Mouse (Mus musculus): ENCODE measurements around the gene Ccdc85c.
A peak's percentile ranks its signal among the peaks of the same experiment; 100 is the strongest.

GRCm38 (mm10) chr12:108274661-108275507 is at the start of gene Ccdc85c:
- TF ChIP-seq CTCF (IDR thresholded peaks at IDR 0.05; ENCODE audit: borderline replicate concordance, control insufficient read depth, extremely low read depth, insufficient read depth, low read length, poor library complexity), result peak; percentile 8; the same call in 1 of the 2 replicates
- peak; percentile 25; the same call in 1 of the 2 replicates for TF ChIP-seq POLR2A (IDR thresholded peaks at IDR 0.05; ENCODE audit: control insufficient read depth, extremely low read depth, insufficient read depth, low read length, poor library complexity)

All from thymus, adult 2 months (tissue).